14 mouse cellular contexts compared by ENCODE assay signal in the genomic region with DNA sequence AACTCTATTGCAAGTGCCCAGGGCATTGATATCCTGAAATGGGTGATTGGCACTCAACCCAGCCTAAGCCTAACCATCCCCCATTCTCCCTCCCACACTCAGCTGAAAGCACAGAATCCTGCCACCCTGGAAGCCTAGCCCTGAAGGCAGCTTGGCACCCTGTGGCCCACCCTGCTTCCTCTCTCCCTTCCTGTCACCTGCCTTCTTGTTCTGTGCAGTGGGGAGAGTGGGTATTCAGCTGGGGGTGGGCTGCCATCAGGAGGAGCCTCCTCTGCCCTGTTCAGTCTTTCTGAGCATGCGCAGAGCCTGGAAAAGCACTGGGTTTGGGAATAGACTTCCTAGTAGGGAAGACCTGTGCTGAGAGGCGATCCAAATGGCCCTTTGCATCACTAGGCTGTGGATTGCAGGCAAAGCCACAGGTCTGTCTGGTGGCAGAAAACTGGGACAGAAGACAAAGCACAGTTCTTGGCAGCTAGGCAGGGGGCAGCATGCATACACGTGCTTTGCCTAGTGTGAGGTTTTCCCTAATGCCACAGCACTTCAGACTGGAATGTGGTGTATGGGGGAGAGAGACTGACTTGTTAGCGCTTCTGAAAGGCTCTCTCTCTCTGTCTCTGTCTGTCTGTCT.
A peak's percentile ranks its signal among the peaks of the same experiment; 100 is the strongest.
DNase-seq lines count a peak whose midpoint lies in the region; ATAC-seq lines count a peak whose summit lies in the region.
"Had no signal": no experiment of that assay in that cellular context is flagged by ENCODE, and none has a peak within 500 bp of the region (broad histone marks: within the 10 kb centered on the region; RNA-seq: fewer than 3 reads in every experiment).

No protein-coding gene starts in this region.

- no peak overlapping the region for H3K4me3 ChIP-seq in embryonic facial prominence, embryonic 14.5 days (ENCODE audit: low read depth, low read length)
- H3K4me3 ChIP-seq in embryonic facial prominence, embryonic 10.5 days, result no peak overlapping the region
- H3K4me3 ChIP-seq in hindbrain, embryonic 15.5 days, result peak overlapping the region; percentile 14
- H3K4me3 ChIP-seq in midbrain, embryonic 13.5 days (replicated peaks), result peak overlapping the region; percentile 82
- H3K4me3 ChIP-seq: erythroblast, embryonic 14.5 days; heart, embryonic 12.5 days; liver, embryonic 15.5 days had no signal

- DNase-seq in embryonic facial prominence, embryonic 14.5 days (ENCODE audit: low spot score), result peak; percentile 28
- no peak for DNase-seq in embryonic facial prominence, embryonic 10.5 days (ENCODE audit: low spot score)
- DNase-seq in adipocyte (ENCODE audit: low spot score), result peak; percentile 8
- DNase-seq in testis, postnatal 10 days (ENCODE audit: low spot score), result no peak
- DNase-seq in thymus, postnatal 4 days, result no peak
- no peak for DNase-seq in heart, postnatal 10 days
- DNase-seq: adrenal gland, postnatal 25 days; cerebellum, postnatal 36 days had no signal

- peaks cover 34% of the 10 kb centered on the region for H3K27me3 ChIP-seq in embryonic facial prominence, embryonic 14.5 days (replicated peaks; ENCODE audit: control insufficient read depth, insufficient read depth, low read length)
- peaks cover 69% of the 10 kb centered on the region for H3K27me3 ChIP-seq in embryonic facial prominence, embryonic 10.5 days (replicated peaks; ENCODE audit: low read depth, poor library complexity, severe bottlenecking)
- no peaks in the 10 kb centered on the region for H3K27me3 ChIP-seq in hindbrain, embryonic 15.5 days
- peaks cover 21% of the 10 kb centered on the region for H3K27me3 ChIP-seq in midbrain, embryonic 13.5 days

- H3K9ac ChIP-seq in embryonic facial prominence, embryonic 14.5 days (ENCODE audit: low read depth, low read length), result no peak overlapping the region
- H3K9ac ChIP-seq in hindbrain, embryonic 15.5 days, result peak overlapping the region; percentile 5; the same call in 1 of the 2 replicates
- peak overlapping the region; percentile 57 for H3K9ac ChIP-seq in midbrain, embryonic 13.5 days (replicated peaks)
- H3K9ac ChIP-seq: heart, embryonic 12.5 days; liver, embryonic 15.5 days had no signal

- no peak overlapping the region for H3K27ac ChIP-seq in embryonic facial prominence, embryonic 14.5 days (replicated peaks; ENCODE audit: low read depth, low read length)
- H3K27ac ChIP-seq in embryonic facial prominence, embryonic 10.5 days (replicated peaks), result no peak overlapping the region
- H3K27ac ChIP-seq in hindbrain, embryonic 15.5 days (replicated peaks), result peak overlapping the region; percentile 41
- H3K27ac ChIP-seq in midbrain, embryonic 13.5 days, result peak overlapping the region; percentile 90; the same call in 1 of the 2 replicates
- H3K27ac ChIP-seq: liver, embryonic 15.5 days had no signal

- H3K4me1 ChIP-seq in embryonic facial prominence, embryonic 14.5 days (ENCODE audit: control insufficient read depth, insufficient read depth, low read length), result no peaks in the 10 kb centered on the region
- H3K4me1 ChIP-seq in embryonic facial prominence, embryonic 10.5 days, result peaks cover 33% of the 10 kb centered on the region
- peaks cover 61% of the 10 kb centered on the region for H3K4me1 ChIP-seq in hindbrain, embryonic 15.5 days (replicated peaks)
- peaks cover 61% of the 10 kb centered on the region for H3K4me1 ChIP-seq in midbrain, embryonic 13.5 days (replicated peaks)
- H3K4me1 ChIP-seq: liver, embryonic 15.5 days had no signal

- no peak for ATAC-seq in embryonic facial prominence, embryonic 14.5 days (ENCODE audit: low read depth)
- no peak for ATAC-seq in hindbrain, embryonic 15.5 days (ENCODE audit: low FRiP score, low read depth)
- no peak for ATAC-seq in midbrain, embryonic 13.5 days
- ATAC-seq: intestine, embryonic 16.5 days had no signal

- no peaks in the 10 kb centered on the region for H3K9me3 ChIP-seq in embryonic facial prominence, embryonic 14.5 days (ENCODE audit: control insufficient read depth, low read length)
- H3K9me3 ChIP-seq in embryonic facial prominence, embryonic 10.5 days, result no peaks in the 10 kb centered on the region
- no peaks in the 10 kb centered on the region for H3K9me3 ChIP-seq in hindbrain, embryonic 15.5 days
- no peaks in the 10 kb centered on the region for H3K9me3 ChIP-seq in midbrain, embryonic 13.5 days
- H3K9me3 ChIP-seq: liver, embryonic 15.5 days had no signal

- intact Hi-C loops in heart, postnatal 10 days (cut with DNase I), result no loop called here

- 25% methylated on average over 4 of the region's 4 CpGs for WGBS in embryonic facial prominence, embryonic 14.5 days
- WGBS in embryonic facial prominence, embryonic 10.5 days, result 41% methylated on average over 4 of the region's 4 CpGs
- 27% methylated on average over 4 of the region's 4 CpGs for WGBS in hindbrain, embryonic 15.5 days
- 38% methylated on average over 4 of the region's 4 CpGs for WGBS in midbrain, embryonic 13.5 days

- no peak overlapping the region for H3K4me2 ChIP-seq in embryonic facial prominence, embryonic 14.5 days (ENCODE audit: low read depth, low read length)
- peak overlapping the region; percentile 88 for H3K4me2 ChIP-seq in hindbrain, embryonic 15.5 days
- H3K4me2 ChIP-seq in midbrain, embryonic 13.5 days (replicated peaks), result peak overlapping the region; percentile 73
- H3K4me2 ChIP-seq: heart, embryonic 12.5 days; liver, embryonic 15.5 days had no signal

- no peaks in the 10 kb centered on the region for H3K36me3 ChIP-seq in embryonic facial prominence, embryonic 14.5 days (ENCODE audit: control insufficient read depth, insufficient read depth, low read length)
- no peaks in the 10 kb centered on the region for H3K36me3 ChIP-seq in embryonic facial prominence, embryonic 10.5 days (replicated peaks)
- no peaks in the 10 kb centered on the region for H3K36me3 ChIP-seq in hindbrain, embryonic 15.5 days
- H3K36me3 ChIP-seq in midbrain, embryonic 13.5 days, result peaks cover 6% of the 10 kb centered on the region; the same call in 1 of the 2 replicates
- H3K36me3 ChIP-seq: heart, embryonic 12.5 days; liver, embryonic 15.5 days had no signal

Comparison
In these comparisons a context has a peak if more than half of its experiments do, and no peak if none do; other contexts are left out.
1. DNase-seq: peak in embryonic facial prominence, embryonic 14.5 days (single experiment) and adipocyte (single experiment); none in embryonic facial prominence, embryonic 10.5 days (single experiment), testis, postnatal 10 days (single experiment), thymus, postnatal 4 days (single experiment) and heart, postnatal 10 days (0 of 2).
2. H3K27ac ChIP-seq: peak in hindbrain, embryonic 15.5 days (single experiment) and midbrain, embryonic 13.5 days (single experiment); none in embryonic facial prominence, embryonic 14.5 days (single experiment) and embryonic facial prominence, embryonic 10.5 days (single experiment).
3. H3K4me3 ChIP-seq: peak in hindbrain, embryonic 15.5 days (single experiment) and midbrain, embryonic 13.5 days (single experiment); none in embryonic facial prominence, embryonic 14.5 days (single experiment) and embryonic facial prominence, embryonic 10.5 days (single experiment).